Mouse (Mus musculus) CH12.LX (cell line): ENCODE measurements around the gene Kif26a. TPM values are rescaled to one million over a fixed set of nuclear protein-coding genes. Genes with fewer than 3 reads are reported as not detected.

Source experiments
- DNase-seq: peaks from one replicate; pipeline ENCODE4 v3.0.0-alpha.2; 2013; ENCODE audit errors: extremely low read depth
- H3K27ac ChIP-seq: 2 replicates; pipeline ENCODE4 v1.5.1; 2012; ENCODE audit warnings: low read depth, mild to moderate bottlenecking, control low read depth, moderate library complexity; ENCODE audit not compliant: insufficient read depth
- H3K27me3 ChIP-seq: replicated peaks from 2 replicates; pipeline ENCODE3; 2012; ENCODE audit warnings: inconsistent platforms
- H3K36me3 ChIP-seq, 2 experiments: replicated peaks in 1 of 2; 2 replicates each; pipeline versions ENCODE3 to v1.6.1; 2012; ENCODE audit warnings: inconsistent platforms in 1 of 2, low read length in 1 of 2, mild to moderate bottlenecking in 1 of 2, mixed read lengths in 1 of 2, moderate library complexity in 1 of 2; ENCODE audit not compliant: control insufficient read depth in 1 of 2, insufficient read depth in 1 of 2
- H3K4me1 ChIP-seq, 2 experiments: 2 replicates each; pipeline ENCODE4 v1.6.1; 2012; ENCODE audit warnings: inconsistent platforms in 1 of 2, moderate library complexity in 1 of 2; ENCODE audit not compliant: insufficient read depth in 2 of 2, control insufficient read depth in 1 of 2
- H3K4me2 ChIP-seq: 2 replicates; pipeline ENCODE4 v1.6.1; 2012; ENCODE audit warnings: low read depth, mild to moderate bottlenecking, control low read depth; ENCODE audit not compliant: poor library complexity, insufficient read depth, severe bottlenecking
- H3K4me3 ChIP-seq, 3 experiments: fragments of 150-350 bp in 1 of 3; sonication (generic) in 1 of 3; replicated peaks in 1 of 3; 2 replicates each; pipeline versions ENCODE3 to v1.5.1; 2011 to 2012; ENCODE audit warnings: low read depth in 2 of 3, low read length in 2 of 3, mild to moderate bottlenecking in 2 of 3, moderate library complexity in 2 of 3, control low read depth in 1 of 3, improper control_type of control experiment in 1 of 3, inconsistent platforms in 1 of 3, mixed read lengths in 1 of 3; ENCODE audit not compliant: poor library complexity in 1 of 3
- H3K79me2 ChIP-seq: replicated peaks from 2 replicates; pipeline ENCODE4 v1.6.1; 2012; ENCODE audit warnings: mild to moderate bottlenecking, moderate library complexity; ENCODE audit not compliant: control insufficient read depth, poor library complexity, insufficient read depth, severe bottlenecking; ENCODE audit errors: extremely low read depth
- H3K9ac ChIP-seq: 2 replicates; pipeline ENCODE4 v1.6.1; 2012; ENCODE audit warnings: low read depth, mild to moderate bottlenecking, control low read depth, moderate library complexity; ENCODE audit not compliant: insufficient read depth
- H3K9me3 ChIP-seq: replicated peaks from 2 replicates; pipeline ENCODE3; 2012; ENCODE audit warnings: low read length, inconsistent platforms, mixed read lengths
- BHLHE40 ChIP-seq: IDR thresholded peaks from 2 replicates; pipeline ENCODE4 v1.6.1; 2011; ENCODE audit warnings: mild to moderate bottlenecking, low read depth, low read length, improper control_type of control experiment
- CHD2 ChIP-seq: IDR thresholded peaks from 2 replicates; pipeline ENCODE4 v1.6.1; 2011; ENCODE audit warnings: low read length, improper control_type of control experiment
- CTCF ChIP-seq, 2 experiments: IDR thresholded peaks in 1 of 2; conservative IDR thresholded peaks in 1 of 2; 2 replicates each; pipeline ENCODE4 v1.5.1; 2011 to 2012; ENCODE audit warnings: low read depth in 2 of 2, low read length in 2 of 2, improper control_type of control experiment in 1 of 2, inconsistent platforms in 1 of 2, mild to moderate bottlenecking in 1 of 2, moderate library complexity in 1 of 2
- E2F4 ChIP-seq: IDR thresholded peaks from 2 replicates; pipeline ENCODE4 v1.6.1; 2011; ENCODE audit warnings: low read depth, low read length, improper control_type of control experiment; ENCODE audit not compliant: insufficient replicate concordance
- ELF1 ChIP-seq: IDR thresholded peaks from 2 replicates; pipeline ENCODE4 v1.6.1; 2014; ENCODE audit warnings: low read depth, mild to moderate bottlenecking, inconsistent platforms, low read length, improper control_type of control experiment
- EP300 ChIP-seq: IDR thresholded peaks from 2 replicates; pipeline ENCODE4 v1.6.1; 2011; ENCODE audit warnings: low read length, improper control_type of control experiment
- GABPA ChIP-seq: IDR thresholded peaks from 2 replicates; pipeline ENCODE4 v1.6.1; 2012; ENCODE audit warnings: low read depth, low read length, improper control_type of control experiment, inconsistent platforms; ENCODE audit not compliant: insufficient replicate concordance
- IRF4 ChIP-seq: IDR thresholded peaks from 2 replicates; pipeline ENCODE4 v1.6.1; 2014; ENCODE audit warnings: low read depth, mild to moderate bottlenecking, inconsistent platforms, low read length, improper control_type of control experiment
- JUN ChIP-seq: IDR thresholded peaks from 2 replicates; pipeline ENCODE4 v1.6.1; 2011; ENCODE audit warnings: low read depth, mild to moderate bottlenecking, low read length, improper control_type of control experiment, moderate library complexity; ENCODE audit not compliant: insufficient read depth
- JUND ChIP-seq: conservative IDR thresholded peaks from 2 replicates; pipeline ENCODE4 v1.6.1; 2011; ENCODE audit warnings: low read depth, low read length, improper control_type of control experiment
- KAT2A ChIP-seq: IDR thresholded peaks from 2 replicates; pipeline ENCODE4 v1.6.1; 2012; ENCODE audit warnings: low read length, improper control_type of control experiment, inconsistent platforms; ENCODE audit not compliant: insufficient replicate concordance
- MAFK ChIP-seq: IDR thresholded peaks from 2 replicates; pipeline ENCODE4 v1.6.1; 2011; ENCODE audit warnings: low read length, improper control_type of control experiment; ENCODE audit not compliant: insufficient replicate concordance
- MAX ChIP-seq: IDR thresholded peaks from 2 replicates; pipeline ENCODE4 v1.6.1; 2011; ENCODE audit warnings: low read length, improper control_type of control experiment
- MAZ ChIP-seq: IDR thresholded peaks from 2 replicates; pipeline ENCODE4 v1.6.1; 2012; ENCODE audit warnings: low read depth, mild to moderate bottlenecking, inconsistent platforms, low read length, improper control_type of control experiment, moderate library complexity
- MEF2A ChIP-seq: IDR thresholded peaks from 2 replicates; pipeline ENCODE4 v1.6.1; 2014; ENCODE audit warnings: low read depth, mild to moderate bottlenecking, inconsistent platforms, low read length, improper control_type of control experiment, borderline replicate concordance
- MXI1 ChIP-seq: IDR thresholded peaks from 2 replicates; pipeline ENCODE4 v1.6.1; 2011; ENCODE audit warnings: mild to moderate bottlenecking, low read depth, low read length, improper control_type of control experiment
- MYC ChIP-seq: IDR thresholded peaks from 2 replicates; pipeline ENCODE4 v1.6.1; 2011; ENCODE audit warnings: low read depth, mild to moderate bottlenecking, improper control_type of control experiment, low read length
- NELFE ChIP-seq: IDR thresholded peaks from 2 replicates; pipeline ENCODE4 v1.6.1; 2011; ENCODE audit warnings: low read depth, low read length, improper control_type of control experiment
- PAX5 ChIP-seq: IDR thresholded peaks from 2 replicates; pipeline ENCODE4 v1.6.1; 2012; ENCODE audit warnings: low read length, inconsistent platforms, mixed read lengths
- POLR2A ChIP-seq: IDR thresholded peaks from 2 replicates; pipeline ENCODE4 v1.6.1; 2011; ENCODE audit warnings: low read depth, mild to moderate bottlenecking, improper control_type of control experiment, low read length
- POLR2AphosphoS2 ChIP-seq: IDR thresholded peaks from 2 replicates; pipeline ENCODE4 v1.6.1; 2011; ENCODE audit warnings: low read depth, low read length, improper control_type of control experiment
- RAD21 ChIP-seq: IDR thresholded peaks from 2 replicates; pipeline ENCODE4 v1.6.1; 2011; ENCODE audit warnings: low read depth, mild to moderate bottlenecking, low read length, improper control_type of control experiment, moderate library complexity
- RCOR1 ChIP-seq: conservative IDR thresholded peaks from 2 replicates; pipeline ENCODE4 v1.6.1; 2012; ENCODE audit warnings: low read depth, mild to moderate bottlenecking, inconsistent platforms, low read length, improper control_type of control experiment
- TBP ChIP-seq: conservative IDR thresholded peaks from 2 replicates; pipeline ENCODE4 v1.6.1; 2011; ENCODE audit warnings: low read depth, low read length, improper control_type of control experiment
- TCF12 ChIP-seq: IDR thresholded peaks from 2 replicates; pipeline ENCODE4 v1.6.1; 2014; ENCODE audit warnings: low read depth, mild to moderate bottlenecking, inconsistent platforms, low read length, improper control_type of control experiment
- USF1 ChIP-seq: IDR thresholded peaks from 2 replicates; pipeline ENCODE4 v1.6.1; 2014; ENCODE audit warnings: low read depth, mild to moderate bottlenecking, inconsistent platforms, low read length, improper control_type of control experiment
- ZMIZ1 ChIP-seq: IDR thresholded peaks from 2 replicates; pipeline ENCODE4 v1.6.1; 2012; ENCODE audit warnings: low read depth, mild to moderate bottlenecking, inconsistent platforms, low read length, improper control_type of control experiment
- dilution Hi-C: fragments of 300-500 bp; cut with MboI; formaldehyde crosslinking; loops from 2 replicates; pipeline ENCODE4 v1.14.3; 2020; ENCODE audit warnings: low sequenced_read_pairs; ENCODE audit not compliant: extremely low pct_unique_long_range_greater_than_20kb, extremely low pct_ligation_motif_present
- in situ Hi-C: fragments of 300-500 bp; cut with MboI; formaldehyde crosslinking; loops from 3 replicates; pipeline ENCODE4 v1.14.3; 2019; ENCODE audit warnings: low sequenced_read_pairs, low pct_ligation_motif_present, low pct_unique_long_range_greater_than_20kb, mixed read lengths
- polyA plus RNA-seq: library from polyadenylated mRNA; unstranded; fragments of >175 nt; gene quantifications from 2 replicates; pipeline ENCODE4 v1.2.1, GENCODE M21; 2012; ENCODE audit warnings: low read depth; ENCODE audit not compliant: insufficient read length
- total RNA-seq, 2 experiments: library from RNA; depleted of rRNA; stranded (reverse); fragments of 300-350 nt in 1 of 2; fragments of >200 nt in 1 of 2; gene quantifications; 2 replicates each; pipeline ENCODE4 v1.2.3; 2012 to 2014

Kif26a gene
- total and polyA plus RNA-seq, 3 experiments: not detected

DNA sequence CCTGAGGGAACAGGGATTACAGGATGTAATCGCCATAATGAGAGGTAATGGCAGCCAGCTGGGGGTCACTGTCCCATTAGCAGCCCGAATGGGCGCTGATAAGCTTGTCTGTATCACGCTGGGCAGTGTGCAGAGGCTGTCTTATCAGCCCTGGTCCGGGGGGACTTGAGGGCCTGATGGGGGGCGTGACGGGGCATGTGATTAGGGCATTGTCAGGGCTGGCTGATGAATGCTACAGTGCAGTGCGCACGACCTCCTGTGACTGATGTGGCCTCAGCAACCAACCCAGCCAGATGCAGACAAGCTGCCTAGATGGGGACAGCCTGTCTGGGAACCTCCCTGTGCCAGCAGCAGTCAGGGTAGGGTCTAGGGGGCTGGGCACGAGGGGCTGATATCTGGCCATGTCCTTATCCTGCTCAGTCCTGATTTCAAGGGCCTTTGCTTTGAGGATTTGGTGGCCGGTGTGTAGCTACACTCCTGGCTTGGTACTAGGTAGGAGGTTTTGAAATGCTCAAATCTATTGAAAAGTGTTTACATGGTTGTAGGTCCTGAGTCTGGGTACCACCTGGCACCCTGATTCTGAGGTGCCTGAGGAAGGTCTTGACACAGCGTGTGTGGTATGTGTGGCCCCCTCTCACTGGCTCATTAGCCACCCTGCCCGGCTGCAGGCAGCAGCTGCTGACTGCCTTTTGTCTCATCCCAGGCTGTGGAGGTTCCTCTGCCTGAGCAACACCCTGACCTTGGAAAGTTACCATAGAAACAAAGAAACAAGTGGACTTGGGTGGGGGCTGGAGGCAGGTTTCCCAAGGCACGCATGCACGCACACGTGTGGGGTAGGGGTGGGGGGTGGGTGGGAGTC lies 18.2 kb downstream of the Kif26a start:
- H3K9ac ChIP-seq: no peak overlapping the region
- TF ChIP-seq CHD2: no peak
- no peak for TF ChIP-seq JUN
- TF ChIP-seq BHLHE40: no peak
- TF ChIP-seq ELF1: no peak
- no peak for TF ChIP-seq MEF2A
- TF ChIP-seq MAFK: no peak
- TF ChIP-seq POLR2A: no peak
- no peak for TF ChIP-seq PAX5
- no peak for TF ChIP-seq CTCF (conservative IDR thresholded peaks at IDR 0.05 in 1 of 2, IDR thresholded peaks at IDR 0.05 in 1 of 2; ENCODE audit: low read depth in 2 of 2, low read length in 2 of 2)
- TF ChIP-seq JUND: no peak
- TF ChIP-seq IRF4: no peak
- no peak for TF ChIP-seq POLR2AphosphoS2
- TF ChIP-seq KAT2A: no peak
- no peak for TF ChIP-seq RCOR1
- TF ChIP-seq MYC: no peak
- no peak for TF ChIP-seq MXI1
- no peak for TF ChIP-seq GABPA
- no peak for TF ChIP-seq EP300
- TF ChIP-seq USF1: no peak
- TF ChIP-seq NELFE: no peak
- no peaks in the 10 kb centered on the region for H3K9me3 ChIP-seq
- dilution Hi-C loops (no loop called here), in situ Hi-C loops (no loop called here)
- H3K4me1 ChIP-seq: no peaks in the 10 kb centered on the region
- H3K27me3 ChIP-seq: peaks cover 95% of the 10 kb centered on the region
- no peaks in the 10 kb centered on the region for H3K79me2 ChIP-seq
- H3K4me3 ChIP-seq: no peak overlapping the region
- no peak overlapping the region for H3K4me2 ChIP-seq
- no peak overlapping the region for H3K27ac ChIP-seq
- no peaks in the 10 kb centered on the region for H3K36me3 ChIP-seq
- no peak for DNase-seq

DNA sequence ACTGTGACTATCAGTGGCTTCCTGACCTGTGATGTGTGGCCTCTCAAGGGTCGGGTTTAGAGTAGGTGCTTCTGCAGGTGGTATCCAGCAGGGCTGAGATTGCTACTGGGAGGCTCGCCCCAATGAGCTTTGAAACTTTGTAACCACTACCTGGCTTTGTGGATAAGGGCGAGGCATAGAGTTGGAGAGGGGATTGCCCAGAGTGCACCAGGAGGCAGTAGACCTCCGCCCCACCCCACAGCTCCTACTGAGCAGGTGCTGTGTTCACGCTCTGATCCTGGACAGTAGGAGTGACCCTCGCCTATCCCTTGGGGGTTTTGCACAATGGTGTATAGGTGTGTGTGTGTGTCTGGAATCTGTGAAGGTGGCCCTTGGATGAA lies 18.8 kb downstream of the Kif26a start:
- Histone ChIP-seq H3K27me3 (peaks cover 95% of the 10 kb centered on the region), H3K79me2 (no peaks in the 10 kb centered on the region), H3K4me3 (no peak overlapping the region), H3K4me1 (no peaks in the 10 kb centered on the region), H3K36me3 (no peaks in the 10 kb centered on the region), H3K27ac (no peak overlapping the region), H3K9ac (no peak overlapping the region), H3K9me3 (no peaks in the 10 kb centered on the region), H3K4me2 (no peak overlapping the region)
- dilution Hi-C loops (no loop called here), in situ Hi-C loops (no loop called here)
- DNase-seq: no peak
- TF ChIP-seq RAD21 (no peak), NELFE (no peak), BHLHE40 (no peak), TBP (no peak), ZMIZ1 (no peak), E2F4 (no peak), MAZ (no peak), TCF12 (no peak), MAX (no peak), KAT2A (no peak), EP300 (no peak), PAX5 (no peak), JUN (no peak), MAFK (no peak)
